Mouse (Mus musculus) adrenal gland (tissue): Measurements from ENCODE around the gene Olfr877.

Source experiments
- intact Hi-C: fragments of 180-260 bp; cut with DNase I; formaldehyde crosslinking; loops from one replicate; pipeline ENCODE4 v1.15.1; 2025
- long read RNA-seq, 2 experiments: library from polyadenylated mRNA; unstranded; transcript quantifications; one replicate each; pipeline ENCODE4 v2.0.0; 2020; ENCODE audit warnings: borderline replicate concordance in 1 of 2; ENCODE audit not compliant: insufficient replicate concordance in 1 of 2

Olfr877 gene
- long read RNA-seq, experiment 1 = 0 reads
- long read RNA-seq, experiment 2 = 0 reads

- intact Hi-C loops = no loop called here
Observed at GRCm38 (mm10) chr9:37853969-37854368, at the start of gene Olfr877. Olfr877 (plus strand) TSS chr9:37854269.

- intact Hi-C loops = no loop called here
Observed at GRCm38 (mm10) chr9:37807235-37807634, 46.8 kb upstream of the Olfr877 start.

DNA sequence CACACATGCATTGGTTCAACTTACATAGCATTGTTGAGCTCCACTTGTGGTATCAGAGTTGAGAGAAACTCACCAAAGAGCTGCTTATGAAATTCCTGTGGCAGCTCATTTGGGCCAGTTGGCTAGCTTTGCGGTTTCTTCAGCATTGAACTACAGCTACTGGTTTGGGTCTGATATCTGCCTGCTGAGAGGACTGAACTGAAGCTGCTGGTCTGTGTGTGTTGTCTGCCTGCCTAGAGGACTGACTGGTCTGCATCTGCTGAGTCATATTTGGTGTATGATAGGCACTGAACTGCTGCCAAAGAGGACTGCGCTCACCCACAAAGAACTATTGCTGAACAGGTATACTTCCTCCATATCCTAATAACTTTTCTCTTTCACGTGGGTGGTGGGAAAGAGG is 45.6 kb upstream of the Olfr877 start:
- intact Hi-C loops = no loop called here

DNA sequence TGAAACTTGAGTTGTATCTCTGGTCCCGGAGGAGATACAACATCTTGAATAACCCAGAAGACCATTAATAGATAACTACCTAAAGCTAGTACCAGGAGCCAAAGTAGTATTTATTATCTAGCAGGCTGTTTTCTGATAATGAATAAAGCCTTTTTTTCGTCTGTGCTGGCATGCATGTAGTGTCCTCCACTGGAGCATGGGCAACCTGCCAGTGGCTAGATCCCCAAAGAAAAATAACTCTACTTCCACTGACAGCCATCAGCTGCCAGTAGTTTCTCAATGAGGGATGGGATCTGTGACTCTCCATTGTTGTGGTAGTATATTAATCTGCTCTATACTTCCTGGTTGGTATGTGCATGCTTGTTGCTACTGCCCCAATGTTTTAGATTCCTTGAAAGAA is 45.1 kb upstream of the Olfr877 start:
- intact Hi-C loops = no loop called here

GRCm38 (mm10) chr9:37814696-37815095 is 39.4 kb upstream of the Olfr877 start:
- intact Hi-C loops = no loop called here

GRCm38 (mm10) chr9:37829881-37830280 is 24.2 kb upstream of the Olfr877 start:
- intact Hi-C loops = no loop called here

GRCm38 (mm10) chr9:37833341-37833740 is 20.7 kb upstream of the Olfr877 start:
- intact Hi-C loops = no loop called here

- intact Hi-C loops = no loop called here
Observed at GRCm38 (mm10) chr9:37849267-37849666, 4.8 kb upstream of the Olfr877 start.

GRCm38 (mm10) chr9:37863325-37863724 is 9.3 kb downstream of the Olfr877 start:
- intact Hi-C loops = no loop called here

DNA sequence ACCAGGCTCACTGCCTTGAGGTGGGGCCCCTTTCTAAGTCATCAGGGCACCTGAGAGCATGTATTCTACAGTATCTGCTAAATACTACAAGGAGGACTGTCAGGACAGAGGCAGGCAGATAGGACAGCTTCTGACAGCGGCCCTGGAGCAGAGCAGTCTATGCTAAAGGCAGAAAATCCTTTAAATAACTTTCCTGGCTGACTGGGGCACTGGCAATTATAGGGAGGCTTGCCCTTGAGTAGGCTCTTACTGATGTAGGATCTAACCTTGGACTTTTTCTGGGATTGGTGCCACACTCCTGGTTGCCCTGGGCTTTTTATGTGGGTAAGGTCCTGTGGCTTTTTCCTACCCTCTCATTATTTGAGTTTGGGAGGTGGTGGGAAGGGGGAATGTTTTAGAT is 16.2 kb downstream of the Olfr877 start:
- intact Hi-C loops = no loop called here

- intact Hi-C loops = no loop called here
Observed at GRCm38 (mm10) chr9:37871097-37871496, 17.0 kb downstream of the Olfr877 start.

DNA sequence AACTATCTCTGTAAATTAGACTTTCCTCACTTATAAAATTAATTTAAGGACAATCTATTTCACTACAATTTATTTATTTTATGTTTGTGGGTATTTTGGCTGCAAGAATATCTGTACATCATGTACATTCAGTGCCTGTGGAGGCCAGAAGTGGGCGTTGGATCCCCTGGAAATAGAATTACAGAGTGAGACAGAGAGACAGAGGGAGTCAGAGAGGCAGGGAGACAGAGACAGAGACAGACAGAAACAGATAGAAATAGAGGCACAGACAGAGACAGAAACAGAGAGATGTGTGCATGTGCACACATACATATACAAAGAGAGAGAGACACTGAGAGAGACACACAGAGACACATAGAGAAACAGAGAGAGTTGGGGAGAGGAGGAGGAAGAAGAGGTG is 17.5 kb downstream of the Olfr877 start:
- intact Hi-C loops = no loop called here

GRCm38 (mm10) chr9:37890960-37891359 is 36.9 kb downstream of the Olfr877 start:
- intact Hi-C loops = no loop called here

DNA sequence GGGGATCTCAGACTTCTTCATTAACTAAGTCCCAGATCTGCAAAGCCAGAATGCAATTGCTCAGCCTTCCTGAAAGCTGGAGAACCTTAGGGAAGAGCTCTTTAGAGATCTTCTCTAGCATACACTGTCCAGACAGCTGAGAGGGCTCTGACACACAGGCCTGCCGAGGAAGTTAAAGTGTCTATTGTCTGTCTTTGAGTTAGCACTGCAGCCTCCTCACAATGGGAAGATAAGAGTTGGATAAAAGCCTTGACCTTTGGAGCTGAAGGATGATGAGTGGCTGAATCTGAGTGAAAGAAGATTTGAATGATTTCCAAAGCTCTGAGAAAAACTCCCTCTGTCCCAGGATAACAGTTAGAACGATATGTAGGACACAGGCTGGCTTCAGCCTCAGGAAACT is 42.6 kb downstream of the Olfr877 start, which contains the start of gene Olfr145:
Gene Olfr145 (plus strand): TSS at position 64 of the 400 bp plus-strand sequence.
- intact Hi-C loops = no loop called here

GRCm38 (mm10) chr9:37905555-37905954 is 51.5 kb downstream of the Olfr877 start:
- intact Hi-C loops = no loop called here
